Mouse (Mus musculus) forebrain, embryonic 13.5 days (tissue): ENCODE measurements around the gene Galnt17. TPM values are rescaled to one million over a fixed set of nuclear protein-coding genes. Genes with fewer than 3 reads are reported as not detected.

Experiments
- ATAC-seq: fragments of 200-750 bp; cut with Nextera tagmentation; 2 replicates; pipeline ENCODE4 v1.8.0; 2017
- H3K27ac ChIP-seq: fragments of 300-500 bp; sonication (generic); 2 replicates; pipeline ENCODE4 v1.5.1; 2015; ENCODE audit warnings: inconsistent platforms, mild to moderate bottlenecking, moderate library complexity
- H3K27me3 ChIP-seq: fragments of 300-500 bp; sonication (generic); 2 replicates; pipeline ENCODE4 v1.6.1; 2015; ENCODE audit warnings: mild to moderate bottlenecking, inconsistent platforms
- H3K36me3 ChIP-seq: fragments of 300-500 bp; sonication (generic); 2 replicates; pipeline ENCODE4 v1.6.1; 2015; ENCODE audit warnings: mild to moderate bottlenecking, inconsistent platforms; ENCODE audit not compliant: poor library complexity, severe bottlenecking
- H3K4me1 ChIP-seq: fragments of 300-500 bp; sonication (generic); 2 replicates; pipeline ENCODE4 v1.6.1; 2015; ENCODE audit warnings: inconsistent platforms
- H3K4me2 ChIP-seq: fragments of 300-500 bp; sonication (generic); 2 replicates; pipeline ENCODE4 v1.6.1; 2015; ENCODE audit warnings: inconsistent platforms, mild to moderate bottlenecking, moderate library complexity
- H3K4me3 ChIP-seq: fragments of 300-500 bp; sonication (generic); 2 replicates; pipeline ENCODE4 v1.5.1; 2015; ENCODE audit warnings: mild to moderate bottlenecking, inconsistent platforms
- H3K9ac ChIP-seq: fragments of 300-500 bp; sonication (generic); 2 replicates; pipeline ENCODE4 v1.6.1; 2015; ENCODE audit warnings: mild to moderate bottlenecking, inconsistent platforms
- H3K9me3 ChIP-seq: fragments of 300-500 bp; sonication (generic); replicated peaks from 2 replicates; pipeline ENCODE4 v1.6.1; 2016; ENCODE audit warnings: inconsistent platforms
- WGBS: fragments of 180-500 bp; shearing (Covaris S2); methylation state at CpG from one replicate; pipeline ENCODE4 v1.1.7; 2015; 5-methylcytosine and 5-hydroxymethylcytosine counted together
- polyA plus RNA-seq: library from polyadenylated mRNA; unstranded; fragments of >200 nt; fragmentation: Nextera tagmentation; extraction: Ambion mirVana; gene quantifications from 2 replicates; pipeline ENCODE4 v1.2.1, GENCODE M21; 2015

Gene Galnt17
- polyA plus RNA-seq, 1 experiment from 2014 or later: 6.5 TPM

- H3K27me3 ChIP-seq: no peaks in the 10 kb centered on the region
- no peaks in the 10 kb centered on the region for H3K4me1 ChIP-seq
- ATAC-seq: no peak
- WGBS: 64% methylated on average over 4 of the region's 4 CpGs
- no peak overlapping the region for H3K4me3 ChIP-seq
- no peak overlapping the region for H3K27ac ChIP-seq
- no peak overlapping the region for H3K4me2 ChIP-seq
- no peaks in the 10 kb centered on the region for H3K9me3 ChIP-seq
- H3K9ac ChIP-seq: no peak overlapping the region
- H3K36me3 ChIP-seq: no peaks in the 10 kb centered on the region
Measured at GRCm38 (mm10) chr5:131074295-131074694, 234.0 kb downstream of the Galnt17 start.

GRCm38 (mm10) chr5:131065174-131065573 is 243.1 kb downstream of the Galnt17 start:
- H3K27ac ChIP-seq: no peak overlapping the region
- no peak overlapping the region for H3K9ac ChIP-seq
- no peaks in the 10 kb centered on the region for H3K4me1 ChIP-seq

GRCm38 (mm10) chr5:131048505-131048904 is 259.8 kb downstream of the Galnt17 start:
- Histone ChIP-seq H3K4me1 (peaks cover 7% of the 10 kb centered on the region; the same call in 1 of the 2 replicates), H3K9me3 (no peaks in the 10 kb centered on the region), H3K4me3 (no peak overlapping the region), H3K36me3 (no peaks in the 10 kb centered on the region), H3K4me2 (no peak overlapping the region), H3K27me3 (no peaks in the 10 kb centered on the region), H3K9ac (no peak overlapping the region), H3K27ac (no peak overlapping the region)
- 9% methylated on average over 4 of the region's 4 CpGs for WGBS
- ATAC-seq: no peak

More at GRCm38 (mm10) chr5:131065174-131065573, 243.1 kb downstream of the Galnt17 start:
- H3K4me2 ChIP-seq: no peak overlapping the region
- 81% methylated on average over 6 of the region's 6 CpGs for WGBS
- no peaks in the 10 kb centered on the region for H3K27me3 ChIP-seq
- H3K4me3 ChIP-seq: no peak overlapping the region
- no peaks in the 10 kb centered on the region for H3K36me3 ChIP-seq
- no peaks in the 10 kb centered on the region for H3K9me3 ChIP-seq
- no peak for ATAC-seq

- Histone ChIP-seq H3K4me1 (no peaks in the 10 kb centered on the region), H3K9ac (no peak overlapping the region), H3K4me2 (no peak overlapping the region), H3K9me3 (0 out of 2 replicates have a peak, but pooled peaks cover 2% of the 10 kb centered on the region), H3K36me3 (no peaks in the 10 kb centered on the region), H3K4me3 (no peak overlapping the region), H3K27me3 (no peaks in the 10 kb centered on the region), H3K27ac (no peak overlapping the region)
- no peak for ATAC-seq
Measured at GRCm38 (mm10) chr5:131043130-131043529, 265.2 kb downstream of the Galnt17 start.

GRCm38 (mm10) chr5:131040441-131040840 is 267.9 kb downstream of the Galnt17 start:
- Histone ChIP-seq H3K27me3 (no peaks in the 10 kb centered on the region), H3K4me2 (no peak overlapping the region)
- 91% methylated on average over 2 of the region's 2 CpGs for WGBS

GRCm38 (mm10) chr5:131039611-131040313 is 268.5 kb downstream of the Galnt17 start:
- Histone ChIP-seq H3K4me1 (no peaks in the 10 kb centered on the region), H3K36me3 (no peaks in the 10 kb centered on the region), H3K4me3 (no peak overlapping the region), H3K4me2 (no peak overlapping the region), H3K9me3 (0 out of 2 replicates have a peak, but pooled peaks cover 2% of the 10 kb centered on the region), H3K27ac (no peak overlapping the region), H3K9ac (no peak overlapping the region), H3K27me3 (no peaks in the 10 kb centered on the region)
- no peak for ATAC-seq
- WGBS: 90% methylated on average over 5 of the region's 5 CpGs

More at GRCm38 (mm10) chr5:131040441-131040840, 267.9 kb downstream of the Galnt17 start:
- H3K9me3 ChIP-seq: 0 out of 2 replicates have a peak, but pooled peaks cover 2% of the 10 kb centered on the region
- no peak for ATAC-seq
- H3K9ac ChIP-seq: no peak overlapping the region
- no peaks in the 10 kb centered on the region for H3K36me3 ChIP-seq
- no peaks in the 10 kb centered on the region for H3K4me1 ChIP-seq
- H3K27ac ChIP-seq: no peak overlapping the region
- no peak overlapping the region for H3K4me3 ChIP-seq

GRCm38 (mm10) chr5:131024506-131024905 is 283.8 kb downstream of the Galnt17 start:
- H3K4me1 ChIP-seq: peaks cover 26% of the 10 kb centered on the region
- no peak overlapping the region for H3K4me3 ChIP-seq
- ATAC-seq: no peak
- no peaks in the 10 kb centered on the region for H3K27me3 ChIP-seq
- H3K27ac ChIP-seq: no peak overlapping the region
- H3K4me2 ChIP-seq: no peak overlapping the region
- H3K9me3 ChIP-seq: no peaks in the 10 kb centered on the region
- H3K9ac ChIP-seq: no peak overlapping the region
- WGBS: 87% methylated on average over 3 of the region's 3 CpGs
- no peaks in the 10 kb centered on the region for H3K36me3 ChIP-seq

- H3K4me1 ChIP-seq: peaks cover 36% of the 10 kb centered on the region
- H3K27me3 ChIP-seq: no peaks in the 10 kb centered on the region
- H3K36me3 ChIP-seq: no peaks in the 10 kb centered on the region
- no peak overlapping the region; the same call in none of the 2 replicates for H3K27ac ChIP-seq
- 51% methylated on average over 18 of the region's 18 CpGs for WGBS
- peak; percentile 56 for ATAC-seq
- no peak overlapping the region for H3K4me3 ChIP-seq
- H3K4me2 ChIP-seq: no peak overlapping the region
- H3K9me3 ChIP-seq: no peaks in the 10 kb centered on the region
- no peak overlapping the region for H3K9ac ChIP-seq
Measured at GRCm38 (mm10) chr5:131022396-131022993, 285.8 kb downstream of the Galnt17 start.

- Histone ChIP-seq H3K36me3 (no peaks in the 10 kb centered on the region), H3K4me3 (no peak overlapping the region), H3K27ac (no peak overlapping the region), H3K9me3 (no peaks in the 10 kb centered on the region), H3K27me3 (no peaks in the 10 kb centered on the region), H3K9ac (no peak overlapping the region), H3K4me2 (no peak overlapping the region), H3K4me1 (peaks cover 36% of the 10 kb centered on the region)
- 63% methylated on average over 5 of the region's 5 CpGs for WGBS
- no peak for ATAC-seq
Measured at GRCm38 (mm10) chr5:131020936-131021335, 287.4 kb downstream of the Galnt17 start.

GRCm38 (mm10) chr5:131019346-131019965 is 288.8 kb downstream of the Galnt17 start:
- WGBS: 6% methylated on average over 9 of the region's 9 CpGs
- ATAC-seq: peak; percentile 55; the same call in 1 of the 2 replicates

GRCm38 (mm10) chr5:131016066-131016465 is 292.2 kb downstream of the Galnt17 start:
- no peak for ATAC-seq
- H3K27ac ChIP-seq: no peak overlapping the region
- peaks cover 21% of the 10 kb centered on the region for H3K4me1 ChIP-seq
- no peak overlapping the region for H3K9ac ChIP-seq
- H3K36me3 ChIP-seq: no peaks in the 10 kb centered on the region
- H3K4me2 ChIP-seq: no peak overlapping the region
- WGBS: 86% methylated on average over 4 of the region's 4 CpGs
- no peaks in the 10 kb centered on the region for H3K27me3 ChIP-seq
- H3K9me3 ChIP-seq: no peaks in the 10 kb centered on the region
- no peak overlapping the region for H3K4me3 ChIP-seq

More at GRCm38 (mm10) chr5:131019346-131019965, 288.8 kb downstream of the Galnt17 start:
- no peaks in the 10 kb centered on the region for H3K36me3 ChIP-seq
- H3K9me3 ChIP-seq: no peaks in the 10 kb centered on the region
- no peak overlapping the region for H3K9ac ChIP-seq
- no peaks in the 10 kb centered on the region for H3K27me3 ChIP-seq
- H3K27ac ChIP-seq: peak overlapping the region; percentile 64
- no peak overlapping the region for H3K4me3 ChIP-seq
- H3K4me1 ChIP-seq: peaks cover 36% of the 10 kb centered on the region
- no peak overlapping the region for H3K4me2 ChIP-seq

- WGBS: 78% methylated on average over 9 of the region's 9 CpGs
- Histone ChIP-seq H3K4me2 (no peak overlapping the region), H3K27ac (no peak overlapping the region), H3K36me3 (no peaks in the 10 kb centered on the region), H3K9ac (no peak overlapping the region), H3K9me3 (no peaks in the 10 kb centered on the region), H3K27me3 (no peaks in the 10 kb centered on the region), H3K4me3 (no peak overlapping the region), H3K4me1 (peaks cover 18% of the 10 kb centered on the region)
- ATAC-seq: no peak
Measured at GRCm38 (mm10) chr5:131015341-131015740, 293.0 kb downstream of the Galnt17 start.
